Mouse (Mus musculus) urinary bladder, adult 18-20 months (tissue): ENCODE measurements around the gene Tex22.

Experiments used
- DNase-seq, 2 experiments: peaks; one replicate each; pipeline ENCODE4 v3.0.0; 2022; ENCODE audit warnings: low spot score in 2 of 2, mixed read lengths in 2 of 2

Tex22 gene

DNA sequence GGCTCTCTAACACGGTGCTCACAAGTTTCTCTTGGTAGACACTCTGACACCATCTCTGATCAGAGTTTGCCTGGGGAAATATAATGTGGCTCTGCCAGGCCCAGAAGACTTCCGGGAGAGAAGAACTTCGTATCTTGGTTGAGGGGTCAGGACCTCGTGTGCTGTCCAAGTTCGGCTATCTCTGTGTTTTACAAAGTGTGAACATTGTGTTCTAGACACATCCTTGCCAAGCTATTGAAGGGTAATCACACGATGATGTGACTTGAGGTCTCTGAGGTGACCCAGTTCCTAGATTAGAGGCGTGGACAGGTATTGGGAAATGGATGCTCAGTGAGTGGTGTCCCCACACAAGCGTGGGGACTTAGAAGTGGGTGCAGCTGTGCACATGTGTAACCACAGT is 18.2 kb upstream of the Tex22 start:
- DNase-seq = no peak

DNA sequence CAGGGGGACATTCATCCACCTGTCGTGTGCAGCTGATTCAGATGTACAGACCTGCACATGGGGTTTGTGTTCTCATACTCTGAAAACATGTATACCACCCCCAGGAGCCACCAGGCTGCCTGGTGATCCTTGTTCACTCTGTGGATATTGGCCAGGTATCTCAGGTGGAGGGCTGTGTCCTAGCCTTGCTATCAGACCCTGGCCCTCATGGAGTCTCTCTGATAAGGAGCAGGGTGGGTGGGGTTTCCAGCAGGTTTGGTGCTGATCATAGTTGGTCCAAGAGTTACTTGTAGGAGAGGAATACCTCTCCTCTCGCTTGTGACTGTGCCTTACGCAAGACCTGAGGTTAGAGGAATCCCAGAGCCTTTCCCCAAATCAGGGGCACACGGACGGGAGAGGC is 14.1 kb upstream of the Tex22 start:
- no peak for DNase-seq

DNA sequence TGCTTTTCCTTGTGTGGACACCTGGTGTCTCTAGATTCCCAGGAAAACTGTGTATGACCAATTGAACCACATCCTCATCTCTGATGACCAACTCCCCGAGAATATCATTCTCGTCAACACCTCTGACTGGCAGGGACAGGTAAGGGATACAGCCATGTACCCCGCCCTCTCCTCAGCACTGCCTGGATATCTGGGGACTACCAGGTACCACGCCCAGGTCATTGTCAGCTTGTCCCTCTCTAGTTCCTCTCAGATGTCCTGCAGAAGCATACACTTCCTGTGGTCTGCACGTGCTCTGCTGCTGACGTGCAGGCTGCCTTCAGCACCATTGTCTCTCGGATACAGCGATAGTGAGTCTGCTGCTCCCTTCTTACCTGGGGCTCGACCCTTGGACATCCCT is 12.7 kb upstream of the Tex22 start:
- DNase-seq = no peak

DNA sequence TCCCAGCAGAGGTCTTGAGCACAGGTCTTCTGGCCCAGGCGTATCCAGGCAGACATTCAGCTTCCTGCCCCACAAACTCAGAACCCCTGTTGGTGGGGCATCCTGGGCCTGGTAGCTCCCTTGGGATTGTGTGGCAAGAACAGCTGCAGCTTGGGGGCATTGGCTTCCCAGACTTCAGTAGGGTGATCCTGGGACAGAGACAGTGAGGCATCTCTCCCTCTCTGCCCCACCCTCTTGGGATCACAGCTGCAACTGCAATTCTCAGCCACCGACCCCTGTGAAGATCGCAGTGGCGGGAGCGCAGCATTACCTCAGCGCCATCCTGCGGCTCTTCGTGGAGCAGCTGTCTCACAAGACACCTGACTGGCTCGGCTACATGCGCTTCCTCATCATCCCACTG is 12.1 kb upstream of the Tex22 start:
- no peak for DNase-seq

- no peak for DNase-seq
Observed at GRCm38 (mm10) chr12:113063700-113064099, 10.6 kb upstream of the Tex22 start.

- DNase-seq = no peak
Observed at GRCm38 (mm10) chr12:113068002-113068401, 6.3 kb upstream of the Tex22 start.

- DNase-seq = no peak
Observed at GRCm38 (mm10) chr12:113069389-113069788, 4.9 kb upstream of the Tex22 start.

GRCm38 (mm10) chr12:113071321-113071720 is 3.0 kb upstream of the Tex22 start:
- DNase-seq = no peak

DNA sequence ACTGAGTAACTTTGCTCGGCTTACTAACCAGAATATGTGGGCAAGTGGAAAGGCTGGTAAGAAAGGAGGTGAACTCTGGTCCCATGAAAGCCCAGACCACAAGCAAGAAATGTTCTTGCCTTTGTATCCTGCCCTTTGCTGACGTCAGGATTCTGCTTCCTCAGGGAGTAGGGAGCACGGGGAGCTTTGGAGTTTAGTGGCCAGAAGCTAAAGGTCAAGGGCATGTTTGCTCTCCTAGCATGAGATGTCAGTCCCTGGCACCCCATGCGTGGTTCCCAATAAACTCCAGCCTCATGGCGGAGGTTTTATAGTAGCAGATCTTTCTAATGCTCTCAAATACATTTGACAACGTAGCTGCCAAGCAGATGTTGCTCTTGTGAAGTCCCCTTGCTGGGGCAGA is 2.5 kb upstream of the Tex22 start:
- DNase-seq = no peak

DNA sequence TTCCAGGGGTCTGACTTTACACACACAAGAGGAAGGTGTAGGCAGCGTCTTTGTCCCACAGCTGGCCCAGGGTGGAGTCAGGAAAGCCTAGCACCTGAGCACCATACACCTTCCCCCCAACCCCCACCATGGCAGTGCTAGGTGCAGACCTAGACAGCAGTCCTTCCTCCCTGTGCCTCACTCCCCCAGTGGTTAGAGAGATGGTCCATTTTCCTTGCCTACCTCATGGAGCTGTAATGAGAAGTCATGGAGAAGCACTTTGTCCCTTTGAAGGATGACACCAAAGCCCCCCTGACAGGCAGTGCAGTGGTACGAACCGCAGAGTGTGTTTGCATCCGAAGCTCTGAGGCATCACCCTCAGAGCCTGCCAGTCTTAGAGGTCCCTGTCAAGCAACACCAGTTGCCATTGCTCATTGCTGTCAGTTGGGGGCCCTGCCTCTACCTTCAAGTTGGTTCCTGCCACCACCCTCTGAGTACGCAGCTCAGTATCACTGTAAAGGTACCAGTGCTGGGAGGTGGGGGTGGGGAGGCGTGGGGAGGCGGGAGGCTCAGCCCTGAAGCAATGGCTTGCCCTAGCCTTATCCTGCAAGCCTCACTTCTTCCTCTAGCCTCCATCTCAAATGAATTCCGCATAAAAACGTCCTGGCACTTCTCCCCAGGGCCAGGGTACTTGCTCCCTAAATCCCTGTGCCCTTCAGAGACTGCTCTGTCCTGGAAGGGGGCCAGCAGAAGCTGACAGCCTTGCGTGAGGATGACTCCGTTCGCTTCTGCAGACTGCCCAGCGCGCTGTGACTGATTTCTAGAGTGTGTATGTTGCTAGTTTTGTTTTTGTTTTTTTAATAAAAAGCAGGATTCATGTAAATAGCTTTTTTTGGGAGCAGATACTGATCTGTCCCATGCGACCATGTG is 628 bp upstream of the Tex22 start:
- peak in 1 of 2 experiments; percentile 10 for DNase-seq

DNA sequence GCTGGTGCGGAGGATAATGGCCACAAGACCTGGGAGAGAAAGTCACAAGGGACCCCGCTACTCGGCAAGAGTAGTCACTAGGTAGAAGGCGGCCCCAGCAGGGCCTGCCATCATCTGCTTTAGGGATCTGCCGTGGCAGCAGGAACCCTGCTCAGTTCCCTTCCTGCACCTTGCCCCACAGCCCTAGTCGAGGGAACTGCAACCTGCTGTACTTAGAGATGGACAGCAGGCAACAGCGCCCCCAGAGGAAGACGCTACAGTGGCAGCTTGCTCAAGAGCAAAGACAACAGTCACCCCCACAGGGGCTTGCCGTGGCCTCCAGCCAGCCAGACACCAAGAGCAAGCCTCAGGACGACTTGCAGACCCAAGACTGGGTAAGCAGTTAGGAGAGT is 757 bp downstream of the Tex22 start:
- DNase-seq = peak; percentile 74 to 79

GRCm38 (mm10) chr12:113075486-113075885 is 1.2 kb downstream of the Tex22 start:
- DNase-seq = no peak

- no peak for DNase-seq
Observed at GRCm38 (mm10) chr12:113087276-113087675, 13.0 kb downstream of the Tex22 start.

DNA sequence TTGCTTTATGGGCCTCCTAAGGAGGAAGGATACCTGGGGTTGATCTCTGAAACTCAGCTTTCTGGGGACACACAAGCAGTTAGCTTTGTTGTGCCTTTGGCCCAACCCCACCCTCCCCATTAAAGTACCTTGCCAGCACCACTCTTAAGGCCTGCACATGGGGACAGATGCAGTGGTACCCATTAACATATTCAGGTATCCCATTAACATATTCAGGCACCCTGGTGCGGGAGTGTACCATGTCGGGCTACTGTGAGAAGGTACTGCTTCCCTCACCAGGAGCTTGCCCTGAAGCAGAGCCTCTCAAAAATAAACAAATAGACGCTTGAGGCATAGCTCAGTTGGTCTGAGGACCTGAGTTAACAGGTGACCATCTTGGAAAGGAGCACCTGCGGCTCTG is 13.7 kb downstream of the Tex22 start:
- DNase-seq = no peak

GRCm38 (mm10) chr12:113089107-113089506 is 14.8 kb downstream of the Tex22 start:
- no peak for DNase-seq

DNA sequence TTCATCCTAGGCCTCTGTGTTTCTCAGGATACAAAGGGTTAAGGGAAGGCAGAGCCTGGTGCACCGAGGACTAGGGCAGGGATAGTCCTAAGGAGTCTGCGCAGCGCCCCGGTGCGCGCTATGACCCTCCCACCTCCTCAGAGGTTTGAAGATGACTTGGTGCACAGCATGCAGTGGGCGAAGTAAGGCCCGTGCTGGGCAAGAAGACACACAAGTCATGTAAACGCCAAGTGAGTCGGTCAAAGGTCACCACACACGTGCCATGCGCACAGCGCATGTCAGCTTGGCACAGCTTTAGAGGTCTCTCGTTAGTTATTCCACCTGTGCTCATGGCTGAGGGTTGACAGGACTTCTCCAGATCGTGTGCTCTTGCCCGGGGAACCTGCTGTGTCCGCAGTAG is 15.8 kb downstream of the Tex22 start:
- DNase-seq = no peak

- DNase-seq = no peak
Observed at GRCm38 (mm10) chr12:113097040-113097439, 22.7 kb downstream of the Tex22 start.

- no peak for DNase-seq
Observed at GRCm38 (mm10) chr12:113097749-113098281, 23.5 kb downstream of the Tex22 start, which contains the start of gene Mta1. Gene Mta1, plus strand, starts transcription at chr12:113098278.

GRCm38 (mm10) chr12:113098530-113099151 is 24.3 kb downstream of the Tex22 start:
- no peak for DNase-seq

GRCm38 (mm10) chr12:113099470-113100237 is 25.4 kb downstream of the Tex22 start:
- no peak for DNase-seq

- DNase-seq = no peak
Observed at GRCm38 (mm10) chr12:113100448-113101076, 26.3 kb downstream of the Tex22 start.
